Mouse (Mus musculus) naive thymus-derived CD4-positive, alpha-beta T cell, adult 2 months (primary cell): ENCODE results near the gene Amtn.
"Not testable (repeated sequence)": the region's sequence is repeated elsewhere in the genome, so short reads cannot be mapped to it uniquely, and the experiment has no call there.

ENCODE experiments used
- DNase-seq: peaks from one replicate; pipeline ENCODE4 v3.0.0-alpha.2; 2011; ENCODE audit warnings: low read depth

The Amtn gene

GRCm38 (mm10) chr5:88375808-88376207 lies at the start of gene Amtn:
TSS of gene Amtn (plus strand) at chr5:88376108.
- DNase-seq: no peak

- not testable (repeated sequence) for DNase-seq
Observed at GRCm38 (mm10) chr5:88348533-88348932, 27.4 kb upstream of the Amtn start.

DNA sequence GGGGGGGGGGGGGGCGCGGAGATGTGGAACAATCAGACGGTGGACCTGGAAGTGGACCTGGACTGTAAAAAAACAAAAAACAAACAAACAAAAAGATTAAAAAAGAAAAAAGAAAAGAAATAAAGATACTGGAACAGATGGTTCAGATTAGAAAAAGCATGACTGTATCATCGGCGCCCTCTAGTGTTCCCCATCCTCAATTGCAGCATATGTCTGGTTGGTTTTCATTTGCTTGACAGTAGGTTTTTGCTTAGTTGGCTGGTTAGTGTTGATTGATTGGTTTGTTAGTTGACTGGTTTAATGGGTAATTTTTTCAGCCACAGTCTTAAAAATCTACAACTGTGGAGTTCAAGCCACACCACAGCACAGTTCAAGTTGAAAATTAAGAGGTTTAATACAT lies 11.1 kb upstream of the Amtn start:
- peak; percentile 26 for DNase-seq

DNA sequence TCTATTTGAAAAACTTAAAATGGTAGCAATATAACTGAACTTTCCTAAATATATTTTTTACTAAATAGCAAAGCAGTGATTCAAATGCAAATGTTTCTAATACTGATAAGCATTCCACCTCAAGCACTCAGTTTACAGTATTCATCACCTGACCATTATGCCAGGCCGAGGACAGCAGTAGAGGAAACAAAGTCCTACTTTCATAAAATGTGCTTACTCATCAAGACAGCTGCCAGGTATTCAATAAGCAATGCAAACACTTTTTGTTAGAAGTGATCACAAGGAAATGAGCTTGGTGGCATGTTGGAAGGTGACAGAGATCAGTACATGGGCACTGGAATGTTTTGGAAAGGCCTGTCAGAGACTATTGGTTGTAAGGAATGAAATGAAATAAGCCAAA lies 9.0 kb upstream of the Amtn start:
- no peak for DNase-seq

DNA sequence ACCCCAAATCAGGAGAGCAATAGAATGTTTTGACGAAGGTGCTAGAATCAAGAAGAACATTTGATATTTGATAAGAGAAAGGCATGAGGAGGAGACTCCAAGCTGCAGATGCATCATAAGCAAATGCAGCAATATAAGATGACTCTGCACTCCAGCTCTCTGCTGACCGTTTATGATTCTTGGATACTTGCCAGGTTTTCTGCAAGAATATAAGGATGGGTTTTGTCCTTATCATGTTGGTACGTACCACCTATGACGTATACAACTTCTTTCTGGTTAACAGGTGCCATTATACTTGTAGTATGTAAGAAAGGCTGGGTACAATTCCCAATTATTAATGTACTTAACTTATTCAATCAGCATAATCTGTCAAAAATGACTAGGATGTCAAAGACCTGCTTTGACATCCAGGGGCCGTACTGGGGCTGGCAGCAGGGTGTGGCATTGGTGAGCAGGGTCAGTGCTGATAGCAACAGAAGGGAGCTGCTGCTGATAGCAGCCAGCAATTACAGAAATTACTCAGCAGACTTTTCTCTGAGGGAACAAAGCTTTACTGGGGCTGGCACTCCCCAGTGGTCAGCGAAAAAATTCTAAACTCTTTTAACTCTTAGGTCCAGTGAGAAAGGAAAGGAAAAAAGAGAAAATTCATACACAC lies 5.2 kb upstream of the Amtn start:
- no peak for DNase-seq

- DNase-seq: no peak
Observed at GRCm38 (mm10) chr5:88372563-88372962, 3.3 kb upstream of the Amtn start.

- DNase-seq: not testable (repeated sequence)
Observed at GRCm38 (mm10) chr5:88391960-88392359, 16.1 kb downstream of the Amtn start.

DNA sequence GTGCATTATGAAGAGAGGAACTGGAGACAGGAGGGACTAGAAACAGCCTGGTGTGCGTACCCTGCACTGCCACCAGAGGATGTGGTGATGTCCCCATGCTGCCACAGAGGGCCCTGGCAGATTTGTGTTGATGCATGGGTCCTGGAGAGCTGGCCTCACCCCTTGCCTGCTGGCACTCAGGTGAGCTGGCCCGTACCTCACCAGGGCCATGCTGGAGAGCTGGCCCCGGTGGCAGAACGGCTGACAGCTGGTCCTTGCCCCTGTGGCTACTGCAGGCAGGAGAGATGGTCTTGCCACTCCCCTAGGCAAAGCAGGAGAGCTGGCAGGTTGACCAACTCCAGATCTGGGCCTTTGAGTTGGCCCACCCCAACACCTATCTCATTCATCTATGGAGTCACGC lies 22.7 kb downstream of the Amtn start:
- DNase-seq: no peak

- DNase-seq: peak; percentile 14
Observed at GRCm38 (mm10) chr5:88399849-88400248, 23.9 kb downstream of the Amtn start.

- no peak for DNase-seq
Observed at GRCm38 (mm10) chr5:88401464-88401863, 25.6 kb downstream of the Amtn start.

GRCm38 (mm10) chr5:88420319-88421065 lies 44.6 kb downstream of the Amtn start:
- no peak for DNase-seq

GRCm38 (mm10) chr5:88424892-88425291 lies 49.0 kb downstream of the Amtn start:
- DNase-seq: not testable (repeated sequence)

- DNase-seq: no peak
Observed at GRCm38 (mm10) chr5:88426753-88427152, 50.8 kb downstream of the Amtn start.
